Mouse (Mus musculus): ENCODE data around the gene Dis3. TPM values are rescaled to one million over a fixed set of nuclear protein-coding genes. Genes with fewer than 3 reads are reported as not detected.

Gene Dis3
- total RNA-seq, 1 experiment from 2014 or later, result 75.0 TPM

Other genes starting within 250 kb of the Dis3 start
- gene Rpl36a-ps1, start 105.5 kb downstream of the Dis3 start, total RNA-seq (2017), result 54.5 and 75.3 TPM in 2 replicates
- gene Mzt1, start 53.6 kb downstream of the Dis3 start, total RNA-seq (2017), result 54.3 and 68.8 TPM in 2 replicates
- gene Bora, start 53.5 kb downstream of the Dis3 start, total RNA-seq (2017), result 54.0 and 62.4 TPM in 2 replicates
- 49.0 and 54.6 TPM in 2 replicates for gene Pibf1, start 346 bp downstream of the Dis3 start, total RNA-seq (2017)
- 1.2 and 1.3 TPM in 2 replicates for gene Klf5, start 198.9 kb upstream of the Dis3 start, total RNA-seq (2017)